Mouse (Mus musculus): ENCODE results near the gene Pde6h.
"Not testable (repeated sequence)": the region's sequence is repeated elsewhere in the genome, so short reads cannot be mapped to it uniquely, and the experiment has no call there.

Gene Pde6h

GRCm38 (mm10) chr6:136923532-136923931, at the start of gene Pde6h:
Pde6h (plus strand) TSS chr6:136923832.
- no peak for DNase-seq (ENCODE audit: low spot score)

- peak; percentile 37 for DNase-seq (ENCODE audit: low spot score)
These were observed 49.0 kb upstream of the Pde6h start for GRCm38 (mm10) chr6:136874599-136874998.

GRCm38 (mm10) chr6:136875670-136876069, 48.0 kb upstream of the Pde6h start, which contains the start of gene Mgp:
Mgp (minus strand) TSS chr6:136875823.
- no peak for DNase-seq (ENCODE audit: low spot score)

- DNase-seq (ENCODE audit: low spot score): no peak
These were observed 42.0 kb upstream of the Pde6h start for GRCm38 (mm10) chr6:136881678-136882077.

- no peak for DNase-seq (ENCODE audit: low spot score)
These were observed 40.2 kb upstream of the Pde6h start for GRCm38 (mm10) chr6:136883431-136883915.

- no peak for DNase-seq (ENCODE audit: low spot score)
These were observed 39.7 kb upstream of the Pde6h start for GRCm38 (mm10) chr6:136883961-136884360.

- DNase-seq (ENCODE audit: low spot score): not testable (repeated sequence)
These were observed 38.9 kb upstream of the Pde6h start for GRCm38 (mm10) chr6:136884766-136885165.

GRCm38 (mm10) chr6:136887854-136888253, 35.8 kb upstream of the Pde6h start:
- DNase-seq (ENCODE audit: low spot score): peak; percentile 90

GRCm38 (mm10) chr6:136889067-136889466, 34.6 kb upstream of the Pde6h start:
- DNase-seq (ENCODE audit: low spot score): no peak

GRCm38 (mm10) chr6:136889554-136889953, 34.1 kb upstream of the Pde6h start:
- no peak for DNase-seq (ENCODE audit: low spot score)

- no peak for DNase-seq (ENCODE audit: low spot score)
These were observed 31.6 kb upstream of the Pde6h start for GRCm38 (mm10) chr6:136892002-136892401.

- DNase-seq (ENCODE audit: low spot score): peak; percentile 29
These were observed 28.9 kb upstream of the Pde6h start for GRCm38 (mm10) chr6:136894532-136895339.

- no peak for DNase-seq (ENCODE audit: low spot score)
These were observed 25.8 kb upstream of the Pde6h start for GRCm38 (mm10) chr6:136897789-136898188.

- DNase-seq (ENCODE audit: low spot score): no peak
These were observed 25.4 kb upstream of the Pde6h start for GRCm38 (mm10) chr6:136898222-136898621.

- DNase-seq (ENCODE audit: low spot score): no peak
These were observed 24.7 kb upstream of the Pde6h start for GRCm38 (mm10) chr6:136898954-136899353.

GRCm38 (mm10) chr6:136900369-136901009, 23.1 kb upstream of the Pde6h start:
- no peak for DNase-seq (ENCODE audit: low spot score)

- DNase-seq (ENCODE audit: low spot score): no peak
These were observed 22.6 kb upstream of the Pde6h start for GRCm38 (mm10) chr6:136901010-136901409.

GRCm38 (mm10) chr6:136902527-136902926, 21.1 kb upstream of the Pde6h start:
- no peak for DNase-seq (ENCODE audit: low spot score)

GRCm38 (mm10) chr6:136903885-136904470, 19.7 kb upstream of the Pde6h start:
- no peak for DNase-seq (ENCODE audit: low spot score)

GRCm38 (mm10) chr6:136906283-136906936, 17.2 kb upstream of the Pde6h start:
- DNase-seq (ENCODE audit: low spot score): no peak

GRCm38 (mm10) chr6:136906937-136907293, 16.7 kb upstream of the Pde6h start:
- DNase-seq (ENCODE audit: low spot score): no peak

- peak; percentile 33 for DNase-seq (ENCODE audit: low spot score)
These were observed 13.3 kb upstream of the Pde6h start for GRCm38 (mm10) chr6:136910247-136910890.

Measured in adipocyte (in vitro differentiated cells).